Mouse (Mus musculus) T-helper 1 cell (primary cell): ENCODE data around the gene Pde4d.

Experiments used
- in situ Hi-C: fragments of 300-600 bp; cut with MboI, MseI; formaldehyde crosslinking; loops from one replicate; pipeline ENCODE4 v1.15.1; 2025; ENCODE audit warnings: high pct_unique_total_duplicates

Pde4d gene

DNA sequence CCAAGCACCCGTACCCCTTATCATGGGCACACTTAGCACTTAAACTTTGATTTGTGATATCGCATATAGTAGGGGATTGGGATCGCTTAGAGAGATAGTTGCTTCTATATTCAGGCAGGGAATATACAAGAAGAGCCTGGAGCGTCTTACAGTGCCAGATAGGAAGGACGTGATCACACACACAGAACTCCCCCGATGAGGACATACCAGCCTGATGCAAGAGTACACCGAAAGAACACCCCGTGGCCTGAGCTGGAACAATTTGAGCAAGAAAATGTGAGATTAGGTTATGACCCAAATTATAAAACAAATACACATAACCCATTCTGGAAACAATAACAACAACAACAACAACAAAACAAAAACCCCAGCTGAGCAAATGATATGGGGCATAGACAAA is 1461.2 kb downstream of the Pde4d start:
- in situ Hi-C loops, result loop anchor here (10.0 kb wide), 1 partner anchor 676 kb away; no protein-coding TSS in a partner anchor

DNA sequence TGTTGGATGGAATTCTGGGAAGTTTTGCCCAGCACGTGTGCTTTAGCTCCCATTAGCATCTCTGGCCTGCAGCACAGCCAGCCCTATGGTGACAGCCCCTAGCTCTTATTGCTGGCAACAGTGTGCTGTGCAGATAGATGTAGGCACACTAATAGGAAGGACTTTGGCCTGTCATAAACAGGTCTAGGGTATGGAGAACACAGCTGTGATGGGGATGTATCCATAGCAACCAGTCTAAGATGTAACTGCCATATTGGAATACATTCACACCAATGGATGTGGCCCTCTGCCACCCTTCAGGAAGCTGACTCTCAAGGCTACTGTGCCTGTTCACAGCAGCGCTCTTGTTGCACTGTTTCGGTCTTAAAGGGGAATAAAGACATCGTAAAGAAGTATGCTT is 1462.9 kb downstream of the Pde4d start:
- in situ Hi-C loops, result loop anchor here (10.0 kb wide), 1 partner anchor 678 kb away; no protein-coding TSS in a partner anchor

DNA sequence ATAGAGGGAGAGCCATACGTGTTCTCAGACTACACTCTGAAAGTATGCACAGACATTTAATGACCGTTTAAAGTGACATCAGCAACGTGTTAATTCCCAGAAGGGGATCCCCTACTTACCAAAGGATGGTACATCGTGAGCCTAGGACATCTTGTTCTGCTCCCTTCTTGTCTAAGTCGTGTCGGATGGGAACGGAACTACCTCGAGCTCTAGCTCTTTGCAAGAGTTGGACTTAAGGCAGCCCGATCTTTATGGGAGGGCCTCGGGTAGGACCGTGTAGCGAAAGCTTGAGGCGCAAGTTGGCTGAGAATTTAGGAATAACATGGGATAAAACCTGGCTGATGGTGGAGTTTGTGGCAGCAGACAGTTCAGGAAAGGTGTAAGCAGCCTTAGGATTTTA is 1464.5 kb downstream of the Pde4d start:
- in situ Hi-C loops, result loop anchor here (10.0 kb wide), 1 partner anchor 679 kb away; no protein-coding TSS in a partner anchor

DNA sequence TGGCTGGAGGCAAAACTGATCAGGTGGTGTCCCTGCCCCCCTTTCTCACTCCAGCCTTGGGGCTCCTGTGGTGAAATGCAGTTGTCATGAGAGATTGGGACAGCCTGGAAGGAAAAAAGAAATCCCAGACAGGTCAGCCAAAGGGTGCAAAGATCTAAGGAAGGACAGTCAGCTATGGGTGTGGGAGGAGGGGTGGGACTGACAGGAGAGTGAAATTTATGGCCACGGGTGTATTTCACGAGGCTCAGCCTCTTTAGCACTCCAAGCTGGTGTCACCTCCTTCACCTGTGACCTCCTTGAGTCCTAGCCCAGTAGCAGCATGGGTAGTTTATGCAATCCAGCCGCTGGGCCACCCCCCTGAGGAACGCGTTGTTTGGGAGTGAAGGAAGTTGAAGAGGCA is 1465.1 kb downstream of the Pde4d start:
- in situ Hi-C loops, result loop anchor here (10.0 kb wide), 1 partner anchor 680 kb away; no protein-coding TSS in a partner anchor

DNA sequence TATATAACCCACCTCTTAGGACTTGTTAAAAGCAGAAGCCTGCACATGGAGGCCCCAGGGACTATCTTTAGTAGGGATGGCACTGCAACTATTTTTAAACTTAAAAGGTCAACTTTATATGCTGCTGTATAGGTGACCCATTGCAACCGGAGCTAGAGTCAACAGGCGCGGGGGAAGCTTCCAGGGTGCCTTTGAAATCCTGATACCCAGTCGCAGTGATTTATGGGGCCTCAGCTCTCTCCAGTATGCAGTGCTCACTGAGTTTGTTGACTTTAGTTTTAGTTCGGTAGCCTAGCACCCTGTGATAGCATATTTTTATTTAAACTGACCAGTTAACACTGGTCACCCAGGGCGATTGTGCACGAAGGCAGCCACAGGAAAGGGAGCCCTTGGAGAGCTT is 1465.8 kb downstream of the Pde4d start:
- in situ Hi-C loops, result loop anchor here (10.0 kb wide), 1 partner anchor 681 kb away; no protein-coding TSS in a partner anchor

DNA sequence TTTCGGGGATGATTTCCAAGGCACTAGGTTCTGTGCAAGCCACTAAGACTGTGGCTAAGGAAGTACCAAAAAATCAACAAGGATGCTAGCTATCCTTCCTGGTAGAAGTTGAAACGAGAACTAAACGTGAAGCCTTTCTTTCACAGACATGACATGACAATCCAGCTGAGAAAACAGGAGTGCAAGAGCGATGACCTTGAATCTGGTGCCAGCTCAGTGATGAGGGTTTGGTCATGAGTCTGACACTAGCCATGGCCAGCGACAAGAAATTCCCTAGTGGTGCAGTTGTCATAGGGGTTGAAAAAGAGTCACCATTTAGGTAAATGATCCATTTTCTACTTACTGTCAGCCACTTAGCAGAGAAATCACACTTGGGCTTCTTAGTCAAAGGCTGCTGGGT is 1466.2 kb downstream of the Pde4d start:
- in situ Hi-C loops, result loop anchor here (10.0 kb wide), 1 partner anchor 681 kb away; no protein-coding TSS in a partner anchor

DNA sequence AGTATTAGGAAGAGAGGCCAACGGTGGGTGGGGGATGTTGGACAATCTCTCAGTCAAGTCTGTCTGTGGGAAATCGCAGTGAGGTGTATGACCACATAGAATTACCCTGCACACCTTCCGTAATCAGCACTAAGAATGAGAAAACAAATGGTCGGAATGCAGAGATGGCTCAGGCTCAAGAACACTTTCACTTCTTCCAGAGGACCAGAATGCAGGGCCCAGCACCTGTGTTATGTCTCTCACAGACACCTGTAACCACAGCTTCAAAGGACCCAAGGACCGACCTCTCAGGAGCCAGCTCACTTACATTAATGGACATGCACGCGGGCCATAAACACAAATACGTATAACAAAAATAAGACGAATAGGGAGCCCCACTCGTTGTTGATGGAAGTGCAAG is 1467.8 kb downstream of the Pde4d start:
- in situ Hi-C loops, result loop anchor here (10.0 kb wide), 1 partner anchor 683 kb away; no protein-coding TSS in a partner anchor

DNA sequence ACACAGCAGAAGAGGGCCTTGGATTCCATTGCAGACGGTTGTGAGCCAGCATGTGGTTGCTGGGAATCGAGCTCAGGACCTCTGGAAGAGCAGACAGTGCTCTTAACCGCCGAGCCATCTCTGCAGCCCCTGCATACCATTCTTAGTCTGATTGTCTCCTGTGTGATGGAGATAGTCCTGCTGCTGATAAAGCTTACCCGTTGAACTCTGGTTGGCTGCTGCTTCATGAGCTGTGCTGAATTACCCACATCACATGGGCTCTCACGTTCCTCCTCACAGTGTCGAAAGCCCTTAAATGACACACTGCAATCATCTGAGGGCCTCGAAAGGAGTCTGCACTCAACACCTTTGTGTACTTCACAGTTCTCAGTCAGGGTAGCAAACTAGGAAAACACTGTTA is 1468.9 kb downstream of the Pde4d start:
- in situ Hi-C loops, result loop anchor here (10.0 kb wide), 1 partner anchor 684 kb away; no protein-coding TSS in a partner anchor

DNA sequence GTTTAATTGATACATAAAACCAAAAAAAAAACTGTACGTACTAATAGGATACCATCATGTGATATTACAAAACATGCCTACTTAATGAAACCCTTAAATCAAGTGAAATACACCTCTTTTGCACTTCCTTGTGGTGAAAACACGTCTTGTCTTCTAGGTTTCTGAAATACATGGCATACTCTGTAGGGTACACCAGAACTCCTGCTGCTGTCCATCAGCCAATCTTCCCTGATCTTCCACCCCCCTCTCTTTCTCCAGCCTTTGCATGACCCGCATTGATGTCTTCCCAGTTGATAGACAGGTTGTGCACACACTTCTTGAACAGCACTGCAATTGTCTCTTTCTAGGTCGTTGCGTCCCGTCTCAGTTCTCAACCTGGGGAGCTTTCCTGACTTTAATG is 1470.5 kb downstream of the Pde4d start:
- in situ Hi-C loops, result loop anchor here (5.0 kb wide), 1 partner anchor 97 kb away; no protein-coding TSS in a partner anchor

DNA sequence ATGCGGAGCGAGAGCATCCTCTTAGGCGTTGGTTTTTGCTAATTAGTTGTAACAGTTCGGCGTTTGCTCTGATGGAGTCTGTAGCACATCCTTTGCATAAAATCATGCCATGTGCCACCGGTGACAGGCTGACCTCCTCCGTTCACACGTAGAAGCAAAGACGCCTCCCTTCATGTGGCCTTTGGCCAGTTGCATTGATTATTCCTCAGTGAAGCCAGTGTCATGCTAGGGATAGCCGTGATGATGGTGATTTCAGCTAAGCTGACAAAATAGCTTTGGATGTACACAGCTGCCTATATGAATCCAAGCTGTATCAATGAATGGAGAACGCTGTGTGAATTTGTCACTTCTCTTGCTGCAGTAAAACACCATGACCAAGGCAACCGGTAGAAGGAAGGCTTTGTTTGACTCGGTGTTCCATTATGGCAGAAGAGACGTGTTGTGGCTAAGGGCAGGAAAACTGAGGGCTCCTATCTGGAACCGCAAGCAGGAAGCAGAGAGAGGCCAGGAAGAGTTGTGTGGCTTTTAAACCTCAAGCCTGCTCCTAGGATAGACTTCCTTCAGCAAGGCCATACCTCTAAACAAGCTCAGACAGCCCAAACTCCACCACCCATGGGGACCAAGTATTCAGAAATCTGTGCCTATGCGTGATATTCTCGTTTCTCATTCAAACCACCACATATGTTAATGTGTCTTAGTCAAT is 1471.7 kb downstream of the Pde4d start:
- in situ Hi-C loops, result loop anchor here (5.0 kb wide), 1 partner anchor 96 kb away; no protein-coding TSS in a partner anchor

DNA sequence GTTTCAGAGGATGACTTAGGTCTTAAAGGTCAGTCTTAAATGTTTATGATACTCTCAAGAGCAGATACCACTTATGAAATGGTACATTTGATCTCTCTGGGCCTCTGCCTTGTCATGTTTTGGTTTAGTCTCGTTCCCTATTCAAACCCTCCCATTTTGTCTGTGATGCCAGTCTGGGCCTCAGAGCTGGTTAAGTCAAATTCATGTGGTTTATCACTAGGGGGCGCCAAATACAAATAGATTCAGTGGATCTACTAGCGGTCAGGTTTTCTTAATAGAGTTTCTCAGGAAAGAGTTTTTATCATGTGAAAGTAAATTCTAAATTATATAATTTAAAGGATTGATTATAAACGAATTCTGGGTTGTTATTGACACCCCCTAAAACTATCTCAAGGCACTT is 1472.5 kb downstream of the Pde4d start:
- in situ Hi-C loops, result loop anchor here (5.0 kb wide), 1 partner anchor 95 kb away; no protein-coding TSS in a partner anchor

DNA sequence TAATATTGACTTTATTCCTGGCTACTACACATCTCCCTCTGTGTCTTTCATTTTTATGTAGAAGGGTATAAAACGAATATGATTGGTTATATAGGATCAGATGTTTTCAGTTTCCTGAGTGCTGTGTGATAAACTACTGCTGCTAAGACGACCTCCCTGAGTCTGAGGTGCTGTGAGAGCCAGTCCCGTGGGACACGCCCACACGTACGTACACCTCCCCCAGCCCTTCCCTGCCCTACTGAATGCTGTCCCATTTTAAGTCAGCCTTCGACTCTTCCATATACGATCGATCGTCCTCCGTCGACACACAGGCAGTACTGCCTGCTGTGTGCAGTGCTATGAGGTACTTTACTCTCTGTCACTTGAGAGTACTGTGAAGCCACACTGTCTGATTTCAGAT is 1473.0 kb downstream of the Pde4d start:
- in situ Hi-C loops, result loop anchor here (5.0 kb wide), 1 partner anchor 95 kb away; no protein-coding TSS in a partner anchor

DNA sequence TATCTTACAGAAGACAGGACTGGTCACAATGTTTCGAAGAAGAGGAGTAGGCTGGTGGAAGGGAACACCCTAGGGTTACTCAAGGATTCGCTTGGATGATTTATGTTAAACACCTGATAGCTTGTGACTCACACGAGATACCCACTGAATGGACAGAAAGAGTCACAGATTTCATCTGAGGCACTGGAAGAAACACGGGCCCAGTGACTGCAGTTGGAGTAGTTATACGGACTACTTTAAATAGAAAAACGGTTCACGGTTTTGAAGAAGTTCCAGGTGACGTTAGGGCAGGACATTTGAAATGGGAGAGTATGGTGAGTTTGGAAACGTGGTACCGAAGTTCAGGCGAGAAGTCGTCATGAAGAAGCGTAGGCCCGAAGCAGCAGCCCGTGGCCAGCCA is 1475.0 kb downstream of the Pde4d start:
- in situ Hi-C loops, result loop anchor here (5.0 kb wide), 2 partner anchors 93 to 662 kb away; no protein-coding TSS in a partner anchor

DNA sequence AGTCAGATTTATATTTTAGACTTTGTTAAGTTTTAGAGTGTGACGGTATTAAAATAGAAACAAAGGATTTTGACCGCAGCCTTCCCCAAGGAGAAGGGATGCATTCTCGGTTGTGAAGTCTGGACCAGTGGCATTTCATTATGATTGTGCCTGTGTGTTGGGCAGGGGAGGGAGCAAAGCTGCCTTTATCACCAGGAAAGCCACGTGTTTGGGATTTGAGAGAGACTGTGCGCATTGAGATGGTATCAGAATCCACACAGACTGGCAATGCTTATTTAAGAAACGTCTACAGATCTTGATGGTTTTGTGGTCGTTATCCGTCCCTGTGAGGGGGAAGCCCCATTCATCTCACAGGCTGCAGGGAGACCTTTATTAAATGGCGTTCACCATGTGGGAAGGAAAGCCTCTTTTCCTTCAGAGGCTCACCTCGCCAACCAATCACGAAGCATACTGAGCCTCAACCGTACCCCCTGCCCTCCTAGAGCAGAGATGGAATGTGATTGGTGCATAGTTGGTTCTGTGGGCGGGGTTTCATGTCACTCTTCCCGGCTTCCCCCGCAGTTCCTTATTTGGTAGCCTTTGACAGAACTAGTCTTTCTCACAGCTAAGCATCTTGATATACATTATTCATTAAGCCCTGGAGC is 1476.7 kb downstream of the Pde4d start:
- in situ Hi-C loops, result loop anchor here (5.0 kb wide), 1 partner anchor 664 kb away; no protein-coding TSS in a partner anchor

DNA sequence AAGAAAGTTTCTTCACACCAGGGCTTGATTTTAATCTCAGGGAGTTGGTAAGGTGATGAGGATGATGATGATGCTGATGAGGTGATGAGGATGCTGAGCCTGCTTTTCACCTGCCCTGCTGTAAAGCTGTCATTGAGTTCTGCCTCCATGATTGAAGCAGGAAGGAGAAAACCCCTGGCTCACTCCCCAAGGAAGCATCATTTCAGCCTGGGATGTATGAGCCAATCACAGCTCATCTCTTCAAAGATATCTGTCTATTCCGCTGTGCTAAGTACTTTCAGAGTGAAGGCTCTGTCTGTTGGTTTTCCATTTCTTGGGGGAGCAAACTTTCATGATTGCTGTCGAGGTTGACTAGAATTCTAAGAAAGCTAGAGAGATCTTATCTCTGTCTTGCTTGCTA is 1478.0 kb downstream of the Pde4d start:
- in situ Hi-C loops, result loop anchor here (5.0 kb wide), 1 partner anchor 665 kb away; no protein-coding TSS in a partner anchor

DNA sequence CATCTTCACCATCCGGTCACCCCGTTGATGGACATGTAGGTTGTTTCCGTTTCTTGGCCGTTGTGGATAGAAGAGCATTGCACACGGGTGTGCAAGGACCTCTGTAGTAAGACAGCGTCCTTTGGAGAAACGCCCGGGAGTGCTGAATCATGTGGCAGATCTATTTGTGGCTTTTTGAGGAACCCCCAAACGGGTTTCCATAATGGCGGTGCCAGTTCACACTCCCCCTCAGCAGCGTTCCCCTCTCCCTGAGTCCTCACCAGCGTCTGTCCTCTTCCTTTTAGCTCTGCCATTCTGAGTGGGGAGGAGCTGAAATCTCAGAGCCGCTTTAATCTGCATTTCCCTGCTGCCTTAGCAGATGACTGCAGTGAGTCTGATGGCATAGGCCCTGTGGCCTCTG is 1482.9 kb downstream of the Pde4d start:
- in situ Hi-C loops, result no loop called here

DNA sequence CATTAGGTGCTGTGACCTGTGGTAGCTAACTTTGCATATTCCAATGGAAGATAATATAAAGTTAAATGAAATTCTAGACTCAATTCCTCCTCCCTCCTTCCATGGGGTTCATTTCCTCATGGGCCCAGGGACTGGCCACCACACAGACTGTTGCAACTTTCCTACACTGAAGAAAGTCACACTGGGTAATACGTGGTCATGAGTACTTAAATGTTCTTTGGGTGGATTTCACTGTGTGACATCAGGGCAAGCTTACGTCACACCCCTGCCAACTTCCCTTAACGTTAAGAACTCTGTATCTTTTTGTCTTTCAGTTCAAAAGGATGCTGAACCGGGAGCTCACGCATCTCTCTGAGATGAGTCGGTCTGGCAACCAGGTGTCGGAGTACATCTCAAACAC is 1483.8 kb downstream of the Pde4d start:
- in situ Hi-C loops, result no loop called here

DNA sequence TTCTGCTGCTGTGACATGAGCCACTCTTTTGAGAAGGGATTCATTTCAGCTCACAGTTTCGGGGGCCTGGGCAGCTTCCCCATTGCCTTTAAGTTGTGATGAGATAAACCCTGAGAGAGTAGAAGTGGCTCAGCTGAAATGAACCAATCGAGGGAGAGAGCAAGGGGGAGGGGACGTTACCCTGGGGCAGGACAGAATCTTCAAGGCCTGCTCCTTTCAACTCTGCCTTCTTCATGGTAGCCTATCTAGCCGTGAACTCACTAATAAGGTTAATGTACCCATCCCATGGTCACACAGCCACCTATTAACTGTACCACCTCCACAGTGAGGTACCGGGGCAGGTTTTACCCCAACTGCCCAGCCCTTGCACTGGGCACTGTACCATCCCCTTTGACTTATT is 1487.1 kb downstream of the Pde4d start:
- in situ Hi-C loops, result no loop called here

DNA sequence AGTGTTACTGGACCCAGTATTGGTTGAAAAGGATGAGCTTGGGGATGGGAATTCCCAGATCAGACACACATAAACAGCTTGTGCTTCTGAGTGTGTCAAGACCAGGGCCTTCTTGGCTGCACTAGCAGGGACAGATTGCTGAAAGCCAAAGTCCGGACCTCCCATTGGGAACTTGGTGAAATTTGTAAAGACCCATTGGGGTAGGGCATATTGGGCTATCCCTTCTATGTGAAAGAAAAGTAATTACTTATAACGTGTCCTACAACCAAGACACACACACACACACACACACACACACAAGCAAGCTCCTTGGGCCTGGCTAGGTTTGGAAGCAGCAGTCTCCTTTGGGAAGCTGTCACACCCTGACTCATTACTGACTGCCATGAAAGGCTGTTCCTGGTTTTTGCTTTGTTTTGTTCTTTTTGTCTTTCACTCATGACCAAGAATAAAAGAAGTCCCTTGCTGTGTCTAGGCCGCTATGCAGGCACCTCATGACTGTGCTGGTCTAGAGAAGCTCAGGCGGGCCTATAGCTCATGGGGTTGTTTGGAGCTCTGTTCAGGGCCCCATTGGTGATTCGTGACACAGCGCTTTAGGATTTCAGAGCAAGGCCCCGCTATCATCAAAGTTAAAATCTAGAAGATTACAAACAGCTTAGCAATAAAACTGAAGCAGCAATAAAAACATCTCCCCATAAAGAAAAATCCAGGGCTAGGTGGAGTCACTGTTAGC is 1495.2 kb downstream of the Pde4d start:
- in situ Hi-C loops, result no loop called here

DNA sequence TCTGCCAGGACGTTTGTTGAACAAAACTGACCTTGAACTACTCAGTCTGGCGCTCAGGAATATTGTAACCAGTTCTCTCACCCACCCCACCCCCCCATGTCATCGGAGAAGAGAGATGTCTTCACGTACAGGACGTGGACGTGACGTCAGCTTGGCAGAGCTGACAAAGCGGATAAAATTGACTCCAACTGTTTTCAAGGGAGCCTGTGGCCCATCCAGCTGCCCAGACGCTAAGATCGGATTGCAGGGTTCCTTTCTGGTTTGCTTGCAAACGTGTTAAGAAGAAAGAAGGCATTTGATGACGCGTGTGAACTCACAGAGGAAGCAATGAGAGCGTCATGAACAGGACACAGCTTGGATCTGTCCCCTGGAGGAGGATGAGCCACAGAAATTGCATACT is 1501.7 kb downstream of the Pde4d start:
- in situ Hi-C loops, result no loop called here

DNA sequence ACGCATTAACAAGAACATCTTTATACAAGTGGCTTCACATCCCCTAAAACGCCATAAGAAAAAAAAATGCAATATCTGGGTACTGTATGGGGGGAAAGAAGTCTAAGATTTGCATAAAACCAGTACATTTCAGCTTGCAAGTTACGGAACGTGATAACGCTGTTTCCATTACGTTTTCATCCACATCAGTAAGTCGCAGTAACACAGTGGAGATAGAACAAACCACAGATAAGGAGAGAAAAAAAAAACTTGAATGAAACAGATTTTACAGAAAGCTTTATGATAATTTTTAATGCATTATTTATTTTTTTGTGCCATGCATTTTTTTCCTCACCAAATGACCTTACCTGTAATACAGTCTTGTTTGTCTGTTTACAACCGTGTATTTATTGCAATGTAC is 1504.4 kb downstream of the Pde4d start:
- in situ Hi-C loops, result no loop called here

DNA sequence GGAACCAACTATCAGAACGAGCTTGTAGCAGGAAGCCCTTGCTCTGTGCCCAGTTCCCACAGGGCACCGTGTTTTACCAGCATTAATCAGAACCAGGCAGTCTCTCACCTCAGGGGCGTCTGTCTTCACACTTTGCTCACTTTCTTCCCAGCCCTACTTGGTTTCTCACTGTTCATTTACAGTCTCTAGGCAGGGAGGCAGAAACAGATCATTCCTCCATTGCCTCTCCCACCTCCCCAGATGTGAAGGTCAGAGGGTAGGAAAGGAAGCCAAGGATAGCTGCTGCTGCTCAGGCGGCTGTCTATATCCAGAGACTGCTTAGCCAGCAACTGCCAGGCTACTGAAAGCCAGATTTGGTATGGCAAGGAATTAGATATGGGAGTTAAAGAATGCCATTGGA is 1508.2 kb downstream of the Pde4d start:
- in situ Hi-C loops, result no loop called here
